Mouse (Mus musculus) small intestine, adult 2 months (tissue): ENCODE results near the gene Atg9b.

Source experiments
- CTCF ChIP-seq: fragments of 200-500 bp; IDR thresholded peaks from 2 replicates; pipeline ENCODE4 v1.5.1; 2012; ENCODE audit warnings: low read depth, mild to moderate bottlenecking, control low read depth, inconsistent platforms, low read length, moderate library complexity, mixed read lengths; ENCODE audit not compliant: insufficient replicate concordance, insufficient read length; ENCODE audit errors: extremely low read depth
- POLR2A ChIP-seq: fragments of 200-500 bp; IDR thresholded peaks from 2 replicates; pipeline ENCODE4 v1.6.1; 2012; ENCODE audit warnings: low read depth, mild to moderate bottlenecking, control low read depth, inconsistent platforms, low read length, moderate library complexity

GRCm38 (mm10) chr5:24385887-24386550 lies 5.9 kb downstream of the Atg9b start:
- TF ChIP-seq CTCF = no peak
- no peak for TF ChIP-seq POLR2A
